Mouse (Mus musculus) G1E-ER4 (cell line): Measurements from ENCODE around the gene Polrmt. TPM values are rescaled to one million over a fixed set of nuclear protein-coding genes. Genes with fewer than 3 reads are reported as not detected.

ENCODE experiments used
- GATA1 ChIP-seq: IDR thresholded peaks from one replicate; pipeline ENCODE4 v1.8.0; 2012; ENCODE audit warnings: low read length, inconsistent platforms
- polyA plus RNA-seq: library from polyadenylated mRNA; stranded (reverse); fragments of >175 nt; gene quantifications from 2 replicates; pipeline ENCODE4 v1.2.3, GENCODE M21; 2012

The Polrmt gene
- polyA plus RNA-seq, 1 experiment: 52.0 TPM

- no peak for TF ChIP-seq GATA1
Observed at GRCm38 (mm10) chr10:79707759-79708158, 38.6 kb downstream of the Polrmt start.

- TF ChIP-seq GATA1: no peak
Observed at GRCm38 (mm10) chr10:79707162-79707561, 39.2 kb downstream of the Polrmt start.

DNA sequence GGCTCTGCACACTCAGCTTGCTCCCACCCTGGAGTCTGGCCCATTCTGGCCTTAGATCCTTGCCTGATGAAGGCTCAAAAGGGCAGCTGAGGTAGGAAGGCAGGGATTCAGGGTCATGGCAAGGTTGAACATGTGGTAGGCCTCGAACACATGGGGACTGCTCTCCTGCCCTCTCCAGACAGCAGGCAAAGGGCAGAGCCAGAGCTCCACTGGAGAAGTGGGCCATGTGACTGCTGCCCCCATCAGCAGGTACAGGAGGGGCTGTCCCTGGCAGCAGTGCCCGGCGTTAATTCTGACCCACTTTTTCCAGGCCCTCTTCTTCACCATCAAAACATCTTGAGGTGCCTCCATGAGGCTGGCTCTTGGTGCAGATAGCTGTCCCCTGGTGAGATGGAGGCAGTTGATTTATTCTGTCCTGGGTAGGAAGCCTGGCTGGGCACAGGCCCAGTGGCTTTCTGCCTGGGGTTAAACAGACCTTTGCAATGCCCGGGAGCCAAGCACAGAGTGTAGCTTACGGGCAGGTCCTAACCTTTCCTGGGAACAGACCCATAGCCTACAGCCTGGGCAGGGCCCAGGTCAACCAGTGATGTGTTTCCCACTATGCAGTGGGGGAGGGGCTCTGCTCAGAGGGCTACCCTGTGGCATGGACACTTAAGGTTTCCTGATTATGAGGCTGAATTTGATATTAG, 39.8 kb downstream of the Polrmt start:
- TF ChIP-seq GATA1: no peak

GRCm38 (mm10) chr10:79705951-79706350, 40.4 kb downstream of the Polrmt start:
- no peak for TF ChIP-seq GATA1

- TF ChIP-seq GATA1: no peak
Observed at GRCm38 (mm10) chr10:79704970-79705360, 41.4 kb downstream of the Polrmt start.

DNA sequence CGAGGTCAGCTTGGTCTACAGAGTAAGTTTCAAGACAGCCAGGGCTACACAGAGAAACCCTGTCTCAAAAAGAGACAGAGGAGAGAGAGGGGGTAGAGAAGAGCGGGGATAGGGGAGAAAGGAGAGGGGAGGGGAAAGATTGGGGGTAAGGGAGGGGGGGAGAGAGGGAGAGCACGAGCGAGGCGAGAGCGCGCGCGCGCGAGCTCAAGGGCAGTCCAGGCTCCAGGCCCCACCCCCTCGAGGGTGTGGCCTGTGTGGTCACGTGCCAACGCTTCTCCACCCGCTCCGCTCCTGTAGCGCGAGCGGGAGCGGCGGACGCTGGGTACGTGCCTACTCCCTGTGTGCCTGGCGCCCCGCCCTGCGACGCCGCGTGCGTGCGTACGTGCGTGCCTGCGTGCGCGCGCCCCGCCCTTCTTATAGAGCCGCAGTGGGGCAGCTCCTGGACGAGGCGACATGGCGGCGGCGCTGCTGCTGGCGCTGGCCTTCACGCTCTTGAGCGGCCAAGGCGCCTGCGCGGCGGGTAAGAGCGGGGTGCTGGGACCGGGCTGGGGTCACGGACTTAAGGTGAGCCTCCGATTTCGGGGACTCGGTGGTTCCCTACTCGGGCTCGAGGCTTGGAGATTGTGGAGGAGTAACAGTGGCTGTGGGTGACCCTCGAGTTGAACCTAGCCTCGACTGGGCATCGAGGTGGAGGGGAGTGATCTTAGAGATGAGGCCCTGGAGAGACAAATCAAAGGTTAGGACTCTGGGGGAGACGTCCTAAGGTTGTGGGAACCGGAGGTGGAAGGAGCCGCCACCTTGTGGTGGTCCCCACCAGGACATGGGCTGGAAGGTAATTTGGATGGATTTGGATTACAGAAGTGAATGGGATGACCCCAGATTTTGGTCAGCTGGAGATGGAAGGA, 42.1 kb downstream of the Polrmt start, which contains the start of gene Bsg:
Gene Bsg, plus strand, starts transcription at position 427 of the 905 bp plus-strand sequence.
- no peak for TF ChIP-seq GATA1

- no peak for TF ChIP-seq GATA1
Observed at GRCm38 (mm10) chr10:79703541-79703940, 42.8 kb downstream of the Polrmt start.

GRCm38 (mm10) chr10:79701443-79702129, 44.8 kb downstream of the Polrmt start:
- TF ChIP-seq GATA1: no peak

GRCm38 (mm10) chr10:79700676-79701075, 45.7 kb downstream of the Polrmt start:
- no peak for TF ChIP-seq GATA1

DNA sequence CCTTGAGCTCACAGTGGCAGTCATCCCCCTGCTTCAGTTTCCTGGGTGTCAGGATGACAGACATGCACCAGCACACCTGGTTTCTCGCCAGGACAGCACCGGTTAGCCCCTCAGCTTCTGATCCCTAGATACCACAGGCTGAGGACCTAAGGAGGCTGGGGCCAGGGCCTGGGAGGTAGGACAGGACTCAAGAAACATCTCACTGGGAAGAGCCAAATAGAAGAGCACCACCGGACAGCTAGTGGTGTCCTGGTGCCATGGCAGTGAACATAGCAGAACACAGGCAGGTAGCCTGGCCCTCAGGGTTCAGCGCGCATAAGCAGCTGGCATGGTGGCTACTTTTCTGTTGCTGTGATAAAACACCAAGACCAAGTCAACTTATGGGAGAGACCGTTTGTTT, 47.9 kb downstream of the Polrmt start:
- TF ChIP-seq GATA1: no peak

GRCm38 (mm10) chr10:79697916-79698315, 48.5 kb downstream of the Polrmt start:
- no peak for TF ChIP-seq GATA1

DNA sequence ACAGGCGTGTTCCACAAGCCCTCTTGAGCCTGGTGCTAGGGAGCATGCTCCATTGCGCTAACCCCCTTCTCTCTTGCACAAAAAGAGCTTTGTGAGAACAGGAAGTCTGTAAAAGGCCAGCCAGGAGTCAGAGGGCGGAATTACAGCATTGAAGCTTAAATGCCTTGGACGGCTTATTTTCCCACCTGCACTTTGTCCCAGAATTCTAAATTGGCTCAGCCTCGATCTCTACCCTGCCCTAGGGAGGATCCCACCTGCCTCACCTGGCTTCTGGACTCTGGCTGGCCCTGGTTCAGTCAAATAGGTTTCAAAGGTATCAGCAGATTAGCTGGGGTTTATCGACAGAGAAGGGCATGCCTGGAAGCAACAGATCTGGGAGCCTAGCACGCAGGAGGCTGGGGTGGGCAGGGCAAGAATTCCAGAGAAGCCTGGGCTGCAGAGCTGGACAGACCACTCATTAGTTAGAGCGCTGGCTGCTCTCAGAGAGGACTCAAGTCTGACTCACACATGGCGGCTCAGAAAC, 50.2 kb downstream of the Polrmt start:
- TF ChIP-seq GATA1: no peak

DNA sequence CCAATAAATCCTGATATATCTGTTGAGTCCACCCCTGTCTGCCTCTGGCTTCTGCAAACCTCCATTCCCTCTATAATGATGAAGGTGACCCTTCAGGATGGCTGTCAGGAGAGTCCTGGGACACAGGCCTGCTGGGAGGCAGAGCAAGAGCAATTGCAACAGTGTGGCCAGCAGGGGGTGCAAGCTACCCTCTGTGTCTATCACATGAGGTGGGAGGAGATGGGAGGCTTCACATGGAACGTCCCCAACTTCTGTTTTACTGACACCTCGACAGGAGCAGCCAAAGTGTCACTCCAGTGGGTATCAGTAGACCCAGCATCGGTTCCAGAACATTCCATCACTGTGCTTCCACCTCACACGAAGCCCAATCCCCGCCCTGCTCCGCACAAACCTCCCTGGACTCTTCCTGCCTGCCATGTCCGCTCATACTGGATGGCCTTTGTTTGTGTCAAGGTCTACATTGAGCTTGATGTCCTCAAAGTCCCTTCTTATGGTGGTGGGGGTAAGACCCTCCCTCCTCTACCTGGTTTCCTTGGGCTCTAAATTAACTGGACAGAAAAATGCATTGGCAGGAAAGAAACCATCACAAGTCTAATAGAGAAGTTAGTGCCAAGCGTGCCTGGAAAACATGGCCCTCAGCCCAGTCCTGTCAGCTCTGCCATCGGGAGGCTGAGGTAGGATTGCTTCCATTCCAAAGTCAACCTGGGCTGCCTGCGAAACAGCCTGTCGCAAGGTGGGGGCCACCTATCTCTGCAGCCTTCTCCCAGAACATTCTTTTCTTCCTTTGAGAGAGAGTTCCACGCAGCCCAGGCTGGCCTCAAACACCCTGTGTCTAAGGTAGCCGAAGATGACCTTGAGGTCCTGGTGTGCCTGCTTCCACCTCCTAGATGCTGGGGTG, 50.9 kb downstream of the Polrmt start:
- TF ChIP-seq GATA1: no peak

DNA sequence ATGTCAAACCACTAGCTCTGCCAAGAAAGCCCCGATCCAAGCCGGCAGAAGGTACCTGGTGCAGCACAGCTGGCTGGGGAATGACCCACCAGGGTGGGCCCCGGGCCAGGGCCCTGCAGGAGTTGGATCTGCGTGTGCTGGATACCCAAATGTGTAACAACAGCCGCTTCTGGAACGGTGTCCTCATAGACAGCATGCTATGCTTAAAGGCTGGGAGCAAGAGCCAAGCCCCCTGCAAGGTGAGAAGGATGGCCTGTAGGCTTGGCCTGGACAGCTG, 52.1 kb downstream of the Polrmt start:
- TF ChIP-seq GATA1: no peak
